Mouse (Mus musculus) heart, postnatal 25 days (tissue): Measurements from ENCODE around the gene Zfp157. TPM values are rescaled to one million over a fixed set of nuclear protein-coding genes. Genes with fewer than 3 reads are reported as not detected.
"Not testable (repeated sequence)": the region's sequence is repeated elsewhere in the genome, so short reads cannot be mapped to it uniquely, and the experiment has no call there.

Experiments used
- DNase-seq: peaks from one replicate; pipeline ENCODE4 v3.0.0; 2022; ENCODE audit warnings: low spot score
- intact Hi-C: fragments of 180-260 bp; cut with DNase I; formaldehyde crosslinking; loops from one replicate; pipeline ENCODE4 v1.15.1; 2025
- total RNA-seq, 2 experiments: library from RNA; stranded (reverse); gene quantifications; 2 replicates each; pipeline ENCODE4 v1.2.3; 2021

The Zfp157 gene
- 1 to 10 TPM; 5.4 to 7.2 TPM for total RNA-seq

DNA sequence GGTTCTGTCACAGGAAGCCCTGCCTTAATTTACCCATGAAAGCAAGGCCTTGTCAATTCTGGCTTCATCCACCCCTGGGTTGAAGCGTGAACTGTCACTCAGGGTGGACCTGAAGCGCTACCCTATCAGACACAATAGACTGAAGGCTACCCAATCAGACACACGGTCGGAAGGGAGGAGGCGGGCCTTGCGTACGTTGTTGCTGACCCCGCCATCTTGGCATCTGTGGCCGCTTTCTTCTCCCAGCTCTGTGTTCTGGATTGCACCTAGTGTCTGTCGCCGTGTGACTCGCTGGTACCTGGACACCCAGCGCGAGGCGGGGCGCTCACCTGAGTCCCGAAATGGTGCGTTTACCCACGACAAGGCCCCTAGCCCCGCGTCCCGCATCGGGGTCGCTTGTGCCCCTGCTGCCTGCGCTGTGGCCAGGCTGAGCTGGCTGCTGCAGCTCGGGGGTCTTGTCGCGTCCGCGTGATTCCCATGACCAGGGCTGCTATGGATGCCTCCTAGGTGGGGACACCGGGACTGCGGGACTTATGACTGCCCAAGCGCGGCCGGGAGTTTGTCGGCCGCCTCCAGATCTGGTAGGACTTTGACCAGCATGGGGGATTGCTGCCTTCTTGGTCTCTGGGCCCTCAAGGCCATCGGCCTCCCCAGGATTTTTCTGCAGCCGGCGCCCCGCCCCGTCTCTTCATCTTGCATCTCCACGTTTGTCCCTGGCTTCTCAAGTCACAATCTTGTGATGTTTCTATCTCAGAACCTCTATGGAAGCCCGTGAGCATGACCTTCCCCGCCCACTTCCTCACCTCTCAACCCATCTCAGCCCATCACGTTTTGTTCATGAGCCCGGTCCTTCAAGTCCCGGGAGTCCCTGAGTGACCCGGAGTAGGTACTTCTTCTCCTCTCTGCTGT, at the start of gene Zfp157:
Gene Zfp157 (plus strand): TSS at position 183 of the 909 bp plus-strand sequence.
- DNase-seq, result peak; percentile 81
- intact Hi-C loops, result no loop called here

GRCm38 (mm10) chr5:138397795-138398337, 43.4 kb upstream of the Zfp157 start:
- DNase-seq, result no peak
- intact Hi-C loops, result no loop called here

DNA sequence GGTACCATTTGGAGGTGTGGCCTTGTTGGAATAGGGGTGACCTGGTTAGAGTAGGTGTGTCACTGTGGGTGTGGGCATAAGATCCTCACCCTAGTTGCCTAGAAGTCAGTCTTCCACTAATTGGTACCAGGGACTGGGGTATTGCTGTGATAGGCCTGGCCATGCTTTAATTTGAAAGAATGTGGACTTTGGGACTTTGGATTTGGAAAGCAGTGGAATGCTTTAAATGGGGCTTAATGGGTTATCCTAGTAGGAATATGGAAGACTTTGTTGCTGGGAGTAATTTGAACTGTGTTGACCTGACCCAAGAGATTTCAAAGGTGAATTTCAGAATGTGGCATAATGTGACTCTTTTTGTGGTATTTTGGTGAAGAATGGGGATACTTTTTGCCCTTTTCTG, 40.8 kb upstream of the Zfp157 start:
- intact Hi-C loops, DNase-seq: not testable (repeated sequence)

- intact Hi-C loops, result loop anchor here (10.0 kb wide), 1 partner anchor 244 kb away; no protein-coding TSS in a partner anchor
- DNase-seq, result no peak
Measured at GRCm38 (mm10) chr5:138458371-138458770, 17.1 kb downstream of the Zfp157 start.

GRCm38 (mm10) chr5:138459107-138459506, 17.8 kb downstream of the Zfp157 start:
- intact Hi-C loops, result loop anchor here (10.0 kb wide), 1 partner anchor 244 kb away; no protein-coding TSS in a partner anchor
- no peak for DNase-seq

GRCm38 (mm10) chr5:138473601-138474000, 32.3 kb downstream of the Zfp157 start:
- DNase-seq, result no peak
- intact Hi-C loops, result no loop called here

DNA sequence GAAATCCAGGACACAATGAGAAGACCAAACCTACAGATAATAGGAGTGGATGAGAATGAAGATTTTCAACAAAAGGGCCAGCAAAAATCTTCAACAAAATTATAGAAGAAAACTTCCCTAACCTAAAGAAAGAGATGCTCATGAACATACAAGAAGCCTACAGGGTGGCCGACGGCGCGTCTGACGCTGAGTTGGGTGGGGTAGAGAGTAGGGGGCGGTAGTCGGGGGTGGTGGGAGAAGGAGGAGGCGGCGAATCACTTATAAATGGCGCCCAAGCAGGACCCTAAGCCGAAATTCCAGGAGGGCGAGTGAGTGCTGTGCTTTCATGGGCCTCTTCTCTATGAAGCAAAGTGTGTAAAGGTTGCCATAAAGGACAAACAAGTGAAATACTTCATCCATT, 63.3 kb downstream of the Zfp157 start:
- DNase-seq, intact Hi-C loops: not testable (repeated sequence)

Other genes starting within 250 kb of the Zfp157 start
- gene Mblac1, start 247.2 kb upstream of the Zfp157 start, total RNA-seq, result 1 to 10 TPM; 2.6 to 2.8 TPM
- gene Nxpe5, start 215.6 kb upstream of the Zfp157 start, total RNA-seq, result 1 to 10 TPM in 1 of 2 experiments, under 1 TPM in 1; 0.96 to 1.2 TPM
- 10 to 100 TPM; 55.3 to 61.0 TPM for gene Lamtor4, start 186.0 kb upstream of the Zfp157 start, total RNA-seq
- 1 to 10 TPM; 3.1 to 3.8 TPM for gene BC037034, start 177.4 kb upstream of the Zfp157 start, total RNA-seq
- gene Gal3st4, start 168.6 kb upstream of the Zfp157 start, total RNA-seq, result under 1 TPM; 0.14 to 0.26 TPM
- not detected for gene Gm43720, start 161.5 kb upstream of the Zfp157 start, total RNA-seq
- gene Gpc2, start 161.5 kb upstream of the Zfp157 start, total RNA-seq, result under 1 TPM; 0.08 to 0.18 TPM
- not detected for gene Stag3, start 161.2 kb upstream of the Zfp157 start, total RNA-seq
- not detected for gene Pvrig, start 99.5 kb upstream of the Zfp157 start, total RNA-seq
- not detected for gene 1700123K08Rik, start 123.2 kb downstream of the Zfp157 start, total RNA-seq
- 10 to 100 TPM; 19.9 to 22.4 TPM for gene Zfp68, start 178.3 kb downstream of the Zfp157 start, total RNA-seq
- 1 to 10 TPM; 4.3 to 5.0 TPM for gene A430033K04Rik, start 181.4 kb downstream of the Zfp157 start, total RNA-seq